Mouse (Mus musculus): ENCODE data around the gene Cnr2. TPM values are rescaled to one million over a fixed set of nuclear protein-coding genes. Genes with fewer than 3 reads are reported as not detected.
A peak's percentile ranks its signal among the peaks of the same experiment; 100 is the strongest.

Gene Cnr2
- polyA plus RNA-seq, 1 experiment from 2014 or later: 0.19 TPM

- ATAC-seq (ENCODE audit: insufficient number of reproducible peaks, insufficient read depth, low FRiP score, low TSS enrichment): no peak
- H3K9me3 ChIP-seq: no peaks in the 10 kb centered on the region
- no peaks in the 10 kb centered on the region for H3K27me3 ChIP-seq
- H3K4me1 ChIP-seq: peaks cover 12% of the 10 kb centered on the region
- H3K27ac ChIP-seq: no peak overlapping the region
- H3K4me3 ChIP-seq: no peak overlapping the region
- H3K36me3 ChIP-seq: peaks cover 47% of the 10 kb centered on the region
- 85% methylated on average over 5 of the region's 5 CpGs for WGBS
- no peak overlapping the region for H3K4me2 ChIP-seq (replicated peaks)
- no peak overlapping the region for H3K9ac ChIP-seq
Measured at GRCm38 (mm10) chr4:135961709-135962108, 66.5 kb downstream of the Cnr2 start.

GRCm38 (mm10) chr4:135962198-135962597, 67.0 kb downstream of the Cnr2 start:
- Histone ChIP-seq H3K9ac (no peak overlapping the region), H3K27me3 (no peaks in the 10 kb centered on the region), H3K9me3 (no peaks in the 10 kb centered on the region), H3K27ac (no peak overlapping the region), H3K4me2 (replicated peaks) (no peak overlapping the region), H3K4me3 (no peak overlapping the region), H3K4me1 (peaks cover 12% of the 10 kb centered on the region), H3K36me3 (peaks cover 50% of the 10 kb centered on the region)
- ATAC-seq (ENCODE audit: insufficient number of reproducible peaks, insufficient read depth, low FRiP score, low TSS enrichment): no peak
- WGBS: 88% methylated on average over 7 of the region's 7 CpGs

GRCm38 (mm10) chr4:135962946-135963345, 67.8 kb downstream of the Cnr2 start:
- Histone ChIP-seq H3K4me1 (peaks cover 12% of the 10 kb centered on the region), H3K9me3 (no peaks in the 10 kb centered on the region), H3K4me2 (replicated peaks) (peak overlapping the region; percentile 77), H3K4me3 (peak overlapping the region; percentile 57), H3K27ac (peak overlapping the region; percentile 88), H3K9ac (peak overlapping the region; percentile 77), H3K27me3 (no peaks in the 10 kb centered on the region), H3K36me3 (peaks cover 51% of the 10 kb centered on the region)
- WGBS: 5% methylated on average over 15 of the region's 15 CpGs
- no peak for ATAC-seq (ENCODE audit: insufficient number of reproducible peaks, insufficient read depth, low FRiP score, low TSS enrichment)

- Histone ChIP-seq H3K4me1 (peaks cover 12% of the 10 kb centered on the region), H3K4me3 (peak within 1 kb of the TSS; percentile 57), H3K27ac (peak within 1 kb of the TSS; percentile 88), H3K9me3 (no peaks in the 10 kb centered on the region), H3K9ac (peak within 1 kb of the TSS; percentile 77), H3K4me2 (replicated peaks) (peak within 1 kb of the TSS; percentile 77), H3K27me3 (no peaks in the 10 kb centered on the region), H3K36me3 (peaks cover 52% of the 10 kb centered on the region)
- WGBS: under 1% methylated on average over 56 of the region's 56 CpGs
- peak; percentile 91 for ATAC-seq (ENCODE audit: insufficient number of reproducible peaks, insufficient read depth, low FRiP score, low TSS enrichment)
Measured at GRCm38 (mm10) chr4:135963457-135964193, 68.4 kb downstream of the Cnr2 start, which contains the start of gene Gale. Gene Gale, plus strand, starts transcription at chr4:135963727.

GRCm38 (mm10) chr4:135964426-135964825, 69.2 kb downstream of the Cnr2 start:
- Histone ChIP-seq H3K4me1 (peaks cover 12% of the 10 kb centered on the region), H3K9ac (peak overlapping the region; percentile 77), H3K4me2 (replicated peaks) (peak overlapping the region; percentile 77), H3K27ac (no peak overlapping the region), H3K9me3 (no peaks in the 10 kb centered on the region), H3K36me3 (peaks cover 54% of the 10 kb centered on the region), H3K27me3 (no peaks in the 10 kb centered on the region), H3K4me3 (peak overlapping the region; percentile 57)
- 4% methylated on average over 12 of the region's 12 CpGs for WGBS
- ATAC-seq (ENCODE audit: insufficient number of reproducible peaks, insufficient read depth, low FRiP score, low TSS enrichment): no peak

GRCm38 (mm10) chr4:135965113-135965512, 69.9 kb downstream of the Cnr2 start:
- Histone ChIP-seq H3K4me3 (0 out of 2 replicates have a peak overlapping the region, but pooled peaks have one; percentile 57), H3K36me3 (peaks cover 55% of the 10 kb centered on the region), H3K9me3 (no peaks in the 10 kb centered on the region), H3K9ac (no peak overlapping the region), H3K27me3 (no peaks in the 10 kb centered on the region), H3K4me1 (peaks cover 12% of the 10 kb centered on the region), H3K27ac (no peak overlapping the region), H3K4me2 (replicated peaks) (0 out of 2 replicates have a peak overlapping the region, but pooled peaks have one; percentile 77)
- no peak for ATAC-seq (ENCODE audit: insufficient number of reproducible peaks, insufficient read depth, low FRiP score, low TSS enrichment)
- WGBS: 85% methylated on average over 9 of the region's 9 CpGs

- Histone ChIP-seq H3K9ac (no peak overlapping the region), H3K4me1 (peaks cover 16% of the 10 kb centered on the region), H3K36me3 (peaks cover 56% of the 10 kb centered on the region), H3K27ac (no peak overlapping the region), H3K9me3 (no peaks in the 10 kb centered on the region), H3K4me2 (replicated peaks) (no peak overlapping the region), H3K27me3 (no peaks in the 10 kb centered on the region), H3K4me3 (no peak overlapping the region)
- 91% methylated on average over 16 of the region's 16 CpGs for WGBS
- no peak for ATAC-seq (ENCODE audit: insufficient number of reproducible peaks, insufficient read depth, low FRiP score, low TSS enrichment)
Measured at GRCm38 (mm10) chr4:135966283-135966682, 71.1 kb downstream of the Cnr2 start.

- Histone ChIP-seq H3K36me3 (peaks cover 50% of the 10 kb centered on the region), H3K4me3 (no peak overlapping the region), H3K27me3 (no peaks in the 10 kb centered on the region), H3K4me2 (replicated peaks) (no peak overlapping the region), H3K4me1 (peaks cover 22% of the 10 kb centered on the region), H3K9me3 (no peaks in the 10 kb centered on the region), H3K9ac (no peak overlapping the region), H3K27ac (no peak overlapping the region)
- WGBS: 86% methylated on average over 18 of the region's 18 CpGs
- no peak for ATAC-seq (ENCODE audit: insufficient number of reproducible peaks, insufficient read depth, low FRiP score, low TSS enrichment)
Measured at GRCm38 (mm10) chr4:135967086-135967760, 72.0 kb downstream of the Cnr2 start.

GRCm38 (mm10) chr4:135968271-135968869, 73.2 kb downstream of the Cnr2 start:
- peaks cover 22% of the 10 kb centered on the region for H3K4me1 ChIP-seq
- H3K4me2 ChIP-seq (replicated peaks): no peak overlapping the region
- peaks cover 50% of the 10 kb centered on the region for H3K36me3 ChIP-seq
- no peak overlapping the region for H3K4me3 ChIP-seq
- no peaks in the 10 kb centered on the region for H3K9me3 ChIP-seq
- ATAC-seq (ENCODE audit: insufficient number of reproducible peaks, insufficient read depth, low FRiP score, low TSS enrichment): no peak
- no peaks in the 10 kb centered on the region for H3K27me3 ChIP-seq
- WGBS: 60% methylated on average over 19 of the region's 19 CpGs
- H3K27ac ChIP-seq: no peak overlapping the region
- no peak overlapping the region for H3K9ac ChIP-seq

- WGBS: 85% methylated on average over 13 of the region's 13 CpGs
- Histone ChIP-seq H3K4me2 (replicated peaks) (no peak overlapping the region), H3K9me3 (no peaks in the 10 kb centered on the region), H3K27me3 (no peaks in the 10 kb centered on the region), H3K9ac (no peak overlapping the region), H3K36me3 (peaks cover 53% of the 10 kb centered on the region), H3K27ac (no peak overlapping the region), H3K4me1 (peaks cover 20% of the 10 kb centered on the region), H3K4me3 (no peak overlapping the region)
- ATAC-seq (ENCODE audit: insufficient number of reproducible peaks, insufficient read depth, low FRiP score, low TSS enrichment): no peak
Measured at GRCm38 (mm10) chr4:135969070-135969750, 74.0 kb downstream of the Cnr2 start.

Measured in embryonic facial prominence, embryonic 12.5 days (tissue).